Mouse (Mus musculus) frontal cortex, postnatal 14 days (tissue): ENCODE results near the gene Slc6a12.
A peak's percentile ranks its signal among the peaks of the same experiment; 100 is the strongest.

ENCODE experiments used
- DNase-seq, 2 experiments: peaks; one replicate each; pipeline ENCODE4 v3.0.0; 2022; ENCODE audit warnings: low spot score in 2 of 2

Slc6a12 gene

DNA sequence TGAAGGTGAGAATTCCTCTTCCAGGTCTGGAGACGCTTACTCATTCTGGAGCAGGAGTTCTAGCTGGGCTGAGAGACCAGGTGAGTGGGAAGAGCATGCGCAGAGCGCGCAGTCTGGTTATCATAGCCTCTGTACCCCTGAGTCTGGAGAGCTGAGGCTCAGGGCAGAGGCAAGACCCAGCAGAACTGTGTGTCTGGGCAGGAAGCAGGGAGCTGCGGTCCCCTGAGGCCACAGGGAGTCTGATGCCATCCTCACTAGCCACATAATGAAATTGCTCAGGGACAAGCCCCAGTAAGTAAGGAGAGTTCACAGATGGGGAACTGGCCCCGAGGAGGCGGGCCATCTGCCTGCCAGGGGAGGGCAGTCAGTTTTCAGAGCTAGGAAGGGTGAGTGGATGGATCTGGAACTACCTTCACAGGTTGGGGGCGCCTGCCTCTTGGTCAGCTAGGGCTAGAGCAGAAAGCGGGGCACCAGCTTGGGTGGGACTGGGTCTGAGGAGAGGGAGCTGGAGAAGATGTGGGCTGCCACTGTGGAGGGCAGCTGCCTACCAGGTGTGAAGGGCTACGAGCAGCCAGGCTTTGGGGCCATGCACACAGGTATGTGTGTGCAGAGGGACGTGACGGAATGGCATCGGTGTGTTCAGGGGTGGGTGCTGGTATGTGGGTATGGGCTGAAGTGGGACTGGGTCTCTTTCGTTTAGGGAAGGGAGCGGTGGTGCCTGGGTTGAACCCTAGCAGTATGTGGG lies at the start of gene Slc6a12:
Gene Slc6a12, plus strand, starts transcription at position 51 of the 745 bp plus-strand sequence.
- no peak for DNase-seq

DNA sequence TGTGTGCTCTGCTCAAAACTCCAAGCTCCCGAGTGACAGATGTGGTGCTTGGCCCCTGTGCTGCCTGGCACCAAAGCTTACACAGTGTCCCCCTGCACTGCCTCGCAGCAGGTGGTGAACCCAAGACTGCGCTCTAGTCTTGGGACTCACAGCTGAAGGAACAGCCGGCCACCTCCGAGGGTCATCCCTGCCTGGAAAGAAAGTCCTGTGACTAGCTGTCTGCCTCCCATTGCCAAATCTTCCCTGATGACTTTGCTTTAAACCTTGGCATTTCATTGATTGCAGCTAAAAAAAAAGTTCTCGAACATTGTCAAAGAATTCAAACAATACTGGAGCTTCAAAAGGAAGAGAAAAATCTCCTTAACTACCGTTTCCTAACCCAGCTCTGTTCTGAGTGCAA lies 43.6 kb upstream of the Slc6a12 start:
- DNase-seq = no peak

GRCm38 (mm10) chr6:121299954-121300353 lies 42.9 kb upstream of the Slc6a12 start, which contains the start of gene Slc6a13:
Slc6a13 (plus strand) TSS chr6:121300227.
- no peak for DNase-seq

GRCm38 (mm10) chr6:121300504-121300903 lies 42.4 kb upstream of the Slc6a12 start:
- no peak for DNase-seq

DNA sequence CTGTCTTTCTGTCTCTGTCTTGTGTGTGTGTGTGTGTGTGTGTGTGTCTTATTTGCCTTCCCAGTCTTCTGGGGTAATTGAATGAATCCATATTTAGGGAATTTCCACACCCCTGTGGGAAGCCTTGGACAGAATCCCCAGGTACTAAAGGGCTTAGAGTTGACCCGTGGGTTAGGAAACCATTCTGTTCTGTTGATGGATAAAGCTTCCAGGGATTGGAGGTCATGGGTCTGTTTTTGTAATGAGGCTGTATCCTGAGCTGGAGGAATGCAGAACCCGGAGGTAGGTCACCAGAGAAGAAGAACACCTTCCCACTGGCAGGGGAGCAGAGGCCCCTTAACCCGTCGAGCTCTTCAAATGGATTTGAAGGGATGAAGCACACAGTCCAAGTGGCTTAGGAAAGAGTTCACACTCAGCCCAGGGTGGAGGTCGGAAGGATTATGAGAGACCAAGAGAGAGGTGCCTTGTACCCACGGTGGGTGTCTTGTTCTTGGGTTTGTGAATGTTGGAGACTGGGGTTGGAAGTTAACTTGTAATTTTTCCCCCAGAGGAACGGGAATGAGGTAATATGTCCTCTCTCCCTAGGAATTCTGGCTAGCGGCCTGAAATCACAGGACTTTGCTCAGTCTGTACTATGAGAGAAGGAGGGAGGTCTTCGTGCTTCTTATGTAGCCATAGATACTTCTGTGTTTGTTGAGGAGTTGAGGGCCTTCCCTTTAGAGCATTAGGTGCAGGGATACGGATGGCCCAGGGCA lies 39.2 kb upstream of the Slc6a12 start:
- no peak for DNase-seq

GRCm38 (mm10) chr6:121304630-121305029 lies 38.2 kb upstream of the Slc6a12 start:
- no peak for DNase-seq

GRCm38 (mm10) chr6:121305571-121305970 lies 37.3 kb upstream of the Slc6a12 start:
- DNase-seq = no peak

GRCm38 (mm10) chr6:121310984-121311383 lies 31.9 kb upstream of the Slc6a12 start:
- no peak for DNase-seq

GRCm38 (mm10) chr6:121319099-121319498 lies 23.8 kb upstream of the Slc6a12 start:
- no peak for DNase-seq

DNA sequence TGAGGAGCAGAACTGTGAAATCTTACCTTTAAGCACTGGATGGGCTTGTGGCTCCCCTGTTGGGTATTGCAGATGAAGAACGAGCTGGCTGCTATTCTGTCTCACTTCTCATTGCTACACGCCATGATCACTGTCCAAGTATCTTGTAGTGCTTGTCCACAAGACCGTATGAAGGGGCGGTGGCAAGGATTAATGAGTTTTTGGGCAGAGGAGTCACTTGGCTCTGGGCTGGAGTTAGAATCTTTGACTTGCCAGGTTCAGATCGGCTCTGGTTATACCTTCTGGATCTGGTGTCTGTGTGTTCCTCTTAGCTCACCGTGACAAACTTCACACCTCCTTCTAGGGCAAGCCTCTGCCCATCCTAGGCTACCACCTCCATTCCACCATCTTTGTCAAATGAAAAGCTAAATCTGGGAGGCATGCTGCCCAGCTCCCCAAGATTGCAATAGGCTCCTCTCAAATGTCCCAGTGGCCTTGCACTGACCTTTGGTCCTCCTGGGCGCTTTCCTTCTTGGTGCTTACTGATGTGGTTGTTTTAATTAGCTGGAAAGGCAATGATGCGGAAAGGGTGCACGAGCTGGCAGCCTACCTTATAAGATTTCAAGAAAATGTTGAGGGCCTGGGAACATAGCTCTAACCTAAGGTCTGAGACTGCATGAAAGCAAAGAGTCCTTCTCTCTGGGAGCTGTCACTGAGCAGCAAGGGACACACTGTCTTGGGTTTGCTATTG lies 20.3 kb upstream of the Slc6a12 start:
- DNase-seq = no peak

- no peak for DNase-seq
These were observed 17.6 kb upstream of the Slc6a12 start for GRCm38 (mm10) chr6:121325298-121325697.

- no peak for DNase-seq
These were observed 17.1 kb upstream of the Slc6a12 start for GRCm38 (mm10) chr6:121325740-121326139.

DNA sequence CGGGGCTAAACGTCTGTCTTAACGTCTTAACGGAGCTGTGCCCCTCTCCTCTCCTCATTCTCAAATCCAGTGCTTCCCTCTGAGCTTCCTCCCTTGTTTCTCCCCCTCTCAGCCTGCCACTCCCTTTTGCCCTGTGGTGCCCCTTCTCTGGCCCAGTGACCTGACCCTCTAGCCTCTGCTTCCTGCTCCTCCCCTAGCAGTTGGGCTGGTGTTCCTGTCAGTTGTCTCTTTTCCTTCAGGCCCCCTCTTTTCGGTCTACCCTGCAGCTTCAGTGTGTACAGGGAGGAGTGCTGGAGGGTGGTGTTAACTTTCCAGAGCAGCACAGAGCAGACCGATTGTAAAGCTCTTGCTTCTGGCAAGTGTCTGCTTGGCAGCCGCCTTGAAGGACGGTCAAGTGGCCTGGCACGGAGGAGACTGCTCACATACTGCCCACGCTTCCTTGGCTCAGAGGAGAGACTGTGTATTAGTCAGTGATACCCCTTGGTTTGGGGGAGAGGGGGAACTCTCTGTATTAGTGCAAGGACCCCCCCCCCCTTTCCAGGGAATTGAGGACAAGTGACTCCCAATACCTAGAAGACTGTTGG lies 16.3 kb upstream of the Slc6a12 start:
- no peak for DNase-seq

- peak in 1 of 2 experiments; percentile 18 for DNase-seq
These were observed 14.4 kb upstream of the Slc6a12 start for GRCm38 (mm10) chr6:121328417-121328884.

DNA sequence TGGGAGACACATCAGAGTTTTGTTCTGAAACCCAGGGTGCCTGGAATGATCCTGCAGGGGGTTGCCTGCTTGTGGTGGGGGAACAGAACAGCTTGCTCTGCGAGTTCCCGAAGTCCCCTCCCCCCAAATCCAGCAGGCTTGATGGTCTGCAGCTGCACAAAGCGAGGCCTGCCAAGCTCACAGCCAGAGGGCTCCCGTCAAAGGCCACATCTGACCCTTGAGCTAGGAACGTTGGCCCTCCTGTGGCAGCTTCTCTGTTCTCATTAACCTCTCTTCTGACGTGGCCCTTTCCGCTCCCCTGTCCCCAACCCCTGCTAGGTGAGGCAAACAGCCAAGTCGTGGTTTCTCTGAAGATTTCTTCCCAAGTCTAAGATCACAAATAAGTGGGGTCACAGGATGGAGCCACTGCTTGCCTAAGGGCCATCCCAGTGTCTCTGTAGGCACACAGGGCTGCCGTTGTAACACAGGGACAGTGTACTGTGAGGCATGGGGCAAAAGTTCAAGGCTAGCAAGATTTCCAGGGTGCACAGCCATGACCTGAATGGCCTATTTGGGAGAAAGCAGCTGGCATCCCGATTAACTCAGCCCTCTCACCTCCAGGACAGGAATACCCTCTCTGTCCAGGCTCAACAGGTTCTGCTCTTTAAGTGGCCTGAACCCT lies 12.9 kb upstream of the Slc6a12 start:
- peak in 1 of 2 experiments; percentile 35 for DNase-seq

DNA sequence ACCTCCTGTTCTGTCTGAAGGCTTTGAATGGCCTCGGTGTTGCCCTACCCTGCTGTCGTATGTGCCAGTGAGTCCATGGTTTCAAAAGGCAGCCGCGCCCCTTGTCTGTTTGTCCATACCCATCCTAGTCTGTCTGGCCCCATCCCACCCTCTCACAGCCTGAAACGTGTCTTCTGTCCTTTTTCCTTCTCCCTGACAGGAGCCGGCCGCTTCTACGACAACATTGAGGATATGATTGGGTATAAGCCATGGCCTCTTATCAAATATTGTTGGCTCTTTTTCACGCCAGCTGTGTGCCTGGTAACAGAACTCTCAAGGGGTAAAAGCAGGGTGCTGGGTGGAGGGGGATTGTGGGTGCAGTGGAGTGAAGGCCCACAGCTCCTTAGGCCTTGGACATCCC lies 7.0 kb upstream of the Slc6a12 start:
- no peak for DNase-seq

GRCm38 (mm10) chr6:121336558-121336957 lies 6.3 kb upstream of the Slc6a12 start:
- no peak for DNase-seq

DNA sequence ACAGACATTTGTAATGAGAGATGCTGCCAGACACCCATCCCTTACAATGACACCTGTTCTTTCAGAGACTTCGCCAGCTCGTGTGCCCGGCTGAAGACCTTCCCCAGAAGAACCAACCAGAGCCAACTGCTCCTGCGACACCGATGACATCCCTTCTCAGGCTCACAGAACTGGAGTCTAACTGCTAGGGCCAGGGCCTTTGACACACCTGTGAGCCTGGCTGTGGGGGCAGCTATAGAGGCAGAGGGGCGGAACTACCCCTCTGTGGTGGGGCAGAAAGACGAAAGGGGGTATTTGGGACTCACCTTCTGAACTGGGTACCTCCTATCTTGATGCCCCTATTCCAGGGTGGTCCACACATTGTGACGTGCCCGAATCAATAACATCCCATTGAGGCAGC lies 5.6 kb upstream of the Slc6a12 start:
- no peak for DNase-seq

GRCm38 (mm10) chr6:121337770-121338518 lies 4.9 kb upstream of the Slc6a12 start:
- peak; percentile 70 to 81 for DNase-seq

GRCm38 (mm10) chr6:121338519-121338896 lies 4.4 kb upstream of the Slc6a12 start:
- no peak for DNase-seq

DNA sequence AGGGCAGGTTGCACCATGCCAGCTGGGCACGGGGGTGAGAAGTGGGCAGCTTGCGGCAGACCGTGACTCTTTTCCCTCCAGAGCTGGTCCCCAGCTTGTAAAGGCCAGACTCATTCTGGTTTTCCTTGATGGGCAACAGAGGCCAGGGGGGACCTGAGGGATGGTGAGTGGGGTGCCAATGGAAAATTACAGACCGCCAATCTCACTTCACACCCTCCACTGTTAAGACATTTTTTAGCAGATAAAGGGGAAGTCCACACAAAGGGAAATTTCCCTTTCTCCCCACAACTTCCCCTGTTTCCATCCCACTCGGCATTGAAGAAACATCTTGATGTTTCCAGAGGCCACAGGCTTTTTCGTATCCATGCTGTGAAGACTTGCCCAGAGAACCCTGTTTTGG lies 1.2 kb upstream of the Slc6a12 start:
- DNase-seq = no peak
